Mouse (Mus musculus) ES-E14 (cell line): ENCODE data around the gene Zfp59.
"Not testable (repeated sequence)": the region's sequence is repeated elsewhere in the genome, so short reads cannot be mapped to it uniquely, and the experiment has no call there.

Experiments
- CHD2 ChIP-seq: IDR thresholded peaks from 2 replicates; pipeline ENCODE4 v1.6.1; 2014; ENCODE audit warnings: mild to moderate bottlenecking, low read depth, low read length, inconsistent platforms
- HCFC1 ChIP-seq: IDR thresholded peaks from 2 replicates; pipeline ENCODE4 v1.6.1; 2012; ENCODE audit warnings: low read length, inconsistent platforms, borderline replicate concordance; ENCODE audit not compliant: insufficient read depth
- MAFK ChIP-seq: IDR thresholded peaks from 2 replicates; pipeline ENCODE4 v1.6.1; 2014; ENCODE audit warnings: mild to moderate bottlenecking, low read depth, low read length, inconsistent platforms; ENCODE audit not compliant: insufficient read depth
- ZC3H11A ChIP-seq: IDR thresholded peaks from 2 replicates; pipeline ENCODE4 v1.6.1; 2012; ENCODE audit warnings: low read depth, mild to moderate bottlenecking, inconsistent platforms, low read length, borderline replicate concordance
- ZNF384 ChIP-seq: IDR thresholded peaks from 2 replicates; pipeline ENCODE4 v1.6.1; 2012; ENCODE audit warnings: low read depth, low read length, inconsistent platforms

DNA sequence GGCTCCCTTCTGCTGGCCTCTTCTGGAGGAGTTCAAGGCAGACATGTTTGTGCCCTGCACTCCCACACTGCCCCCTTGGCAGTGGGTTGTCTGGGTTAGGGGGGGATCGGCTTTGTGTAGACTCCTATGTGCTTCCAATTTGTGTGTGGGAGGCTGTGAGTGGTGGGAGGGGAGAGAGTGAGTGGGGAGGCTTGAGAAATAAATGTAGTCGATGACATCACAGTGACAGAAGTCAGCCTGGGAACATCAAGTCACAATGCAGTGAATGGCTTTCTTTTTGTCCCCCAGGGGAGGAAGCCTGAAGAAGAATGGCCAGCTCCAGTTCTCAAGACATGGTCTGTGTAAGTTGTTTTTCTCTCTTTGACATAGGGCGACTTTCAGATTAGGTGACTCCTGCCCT lies 31.5 kb upstream of the Zfp59 start, which contains the start of gene Zfp626:
- TF ChIP-seq MAFK, ZNF384, CHD2, HCFC1, ZC3H11A: not testable (repeated sequence)
